Mouse (Mus musculus): Measurements from ENCODE around the gene Tnnc1.

Tnnc1 gene

DNA sequence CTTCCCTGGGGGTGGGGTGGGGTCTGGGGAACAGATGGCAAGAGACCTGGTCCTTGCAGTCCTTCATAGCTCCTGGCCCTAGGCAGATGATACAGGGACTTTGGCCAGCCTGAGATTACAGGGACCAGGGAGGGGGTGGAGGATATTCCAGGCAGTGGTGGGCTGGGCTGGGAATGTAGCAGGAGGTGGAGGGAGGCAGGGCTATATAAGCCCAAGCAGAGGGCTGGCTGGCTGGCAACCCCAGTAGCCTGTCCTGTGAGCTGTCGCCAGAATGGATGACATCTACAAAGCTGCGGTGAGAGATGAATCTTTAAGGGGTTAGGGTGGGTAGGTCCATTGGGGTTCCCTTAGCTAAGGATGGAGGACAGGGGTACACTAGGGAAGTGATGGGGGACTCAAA is at the start of gene Tnnc1:
TSS of gene Tnnc1 (plus strand) at position 229 of the 400 bp plus-strand sequence.
- no peak for DNase-seq (ENCODE audit: low spot score in 2 of 2)

DNA sequence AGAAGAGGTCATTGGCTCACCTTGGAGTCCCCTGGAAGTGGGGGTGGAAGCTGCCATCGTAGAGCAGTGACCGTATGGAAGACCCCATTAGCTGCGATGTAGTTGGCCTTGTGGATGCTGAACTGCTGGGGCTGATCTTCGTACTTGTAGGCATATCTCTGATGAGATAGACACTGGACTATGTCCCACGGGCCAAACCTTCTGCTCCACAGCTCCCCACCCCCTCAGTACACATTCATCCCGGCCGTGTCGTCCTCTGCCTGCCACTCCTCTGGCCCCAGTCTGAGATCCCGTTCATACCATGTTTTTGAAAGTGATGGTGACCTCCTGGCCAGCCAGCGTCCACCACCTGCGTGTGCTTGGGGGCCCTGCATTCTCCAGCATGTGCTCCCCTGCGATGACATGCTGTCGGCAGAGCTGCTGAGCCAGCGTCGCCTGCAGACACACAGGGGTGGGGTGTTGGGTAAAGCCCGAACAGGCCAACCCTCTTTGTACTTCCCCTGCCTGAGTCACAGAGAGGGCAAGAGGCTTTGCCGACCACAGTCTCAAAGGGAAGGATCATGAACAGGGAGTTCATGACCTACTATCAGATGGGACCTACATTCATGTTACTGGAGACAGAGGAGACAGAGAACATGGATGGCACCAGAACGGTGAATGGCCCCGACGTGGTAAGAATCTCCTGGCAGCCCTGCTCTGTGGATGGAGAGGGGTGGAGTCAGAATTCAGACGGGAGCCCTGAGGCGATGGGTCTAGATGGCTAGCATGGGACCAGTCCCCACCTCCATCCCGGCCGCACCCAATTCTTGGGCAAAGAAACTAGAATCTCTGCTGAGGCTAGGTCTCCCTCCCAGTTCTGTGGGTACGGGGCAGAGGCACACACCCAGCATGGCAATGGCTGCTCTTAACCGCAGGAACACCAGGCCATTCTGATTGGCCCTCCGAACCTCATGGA is 47.6 kb upstream of the Tnnc1 start:
- no peak for DNase-seq (ENCODE audit: low spot score in 2 of 2)

DNA sequence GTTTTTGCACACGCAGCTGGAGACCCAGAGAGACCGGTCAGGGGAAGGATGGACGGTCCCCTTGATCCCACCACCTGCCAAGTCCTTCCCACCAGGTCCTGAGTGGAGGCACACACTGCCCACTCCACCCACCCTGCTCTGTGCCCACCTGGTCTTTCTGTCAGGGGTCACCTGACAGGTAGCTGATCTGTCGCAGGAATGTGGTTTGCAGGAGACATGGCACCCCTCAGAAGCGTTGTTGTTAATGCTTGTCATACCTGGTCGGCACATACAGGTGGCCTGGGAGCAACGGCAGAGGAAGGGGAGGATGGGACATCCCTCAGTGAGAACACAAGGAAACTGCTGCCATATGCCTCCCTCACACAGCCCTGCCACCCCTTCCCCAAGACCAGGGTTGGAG is 46.9 kb upstream of the Tnnc1 start:
- DNase-seq (ENCODE audit: low spot score in 2 of 2): no peak

DNA sequence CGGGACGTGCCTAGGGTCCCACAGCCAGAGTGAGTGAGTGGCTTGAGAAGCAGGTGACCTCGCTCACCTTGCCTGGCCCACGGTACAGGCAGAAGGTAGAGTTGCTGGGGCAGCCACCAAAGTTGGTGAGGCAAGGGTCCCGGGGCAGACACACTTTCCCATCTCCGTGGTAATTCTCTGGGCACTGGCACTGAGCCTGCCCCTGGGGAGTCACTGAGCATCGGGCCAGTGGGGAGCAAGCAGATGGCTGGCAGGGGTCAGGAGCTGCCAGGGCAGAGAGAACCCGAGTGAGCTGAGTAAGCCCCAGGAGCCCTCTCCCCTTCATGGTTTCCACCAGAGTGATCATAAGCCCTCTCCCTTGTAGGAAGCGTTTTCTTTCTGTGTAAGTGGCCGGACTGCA is 46.5 kb upstream of the Tnnc1 start:
- DNase-seq (ENCODE audit: low spot score in 2 of 2): no peak

DNA sequence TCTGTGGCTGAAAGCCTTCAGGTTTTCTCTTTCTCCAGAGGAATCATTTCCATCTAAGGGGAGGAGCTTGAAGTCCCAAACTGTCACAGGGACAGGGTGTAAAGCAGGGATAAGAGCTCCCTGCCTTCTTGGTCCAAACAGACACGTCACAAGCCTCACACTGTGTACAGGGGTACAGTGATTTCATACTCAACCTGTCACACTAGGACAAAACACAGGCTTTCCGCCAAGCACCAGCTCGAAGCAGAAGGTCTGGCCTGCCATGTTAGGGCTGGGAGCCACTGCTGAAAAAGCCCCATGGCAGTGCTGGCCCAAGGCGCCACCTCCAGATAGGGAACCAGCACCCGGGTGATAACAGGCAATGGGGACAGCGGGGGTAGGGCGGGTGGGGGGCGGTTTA is 44.0 kb upstream of the Tnnc1 start:
- no peak for DNase-seq (ENCODE audit: low spot score in 2 of 2)

DNA sequence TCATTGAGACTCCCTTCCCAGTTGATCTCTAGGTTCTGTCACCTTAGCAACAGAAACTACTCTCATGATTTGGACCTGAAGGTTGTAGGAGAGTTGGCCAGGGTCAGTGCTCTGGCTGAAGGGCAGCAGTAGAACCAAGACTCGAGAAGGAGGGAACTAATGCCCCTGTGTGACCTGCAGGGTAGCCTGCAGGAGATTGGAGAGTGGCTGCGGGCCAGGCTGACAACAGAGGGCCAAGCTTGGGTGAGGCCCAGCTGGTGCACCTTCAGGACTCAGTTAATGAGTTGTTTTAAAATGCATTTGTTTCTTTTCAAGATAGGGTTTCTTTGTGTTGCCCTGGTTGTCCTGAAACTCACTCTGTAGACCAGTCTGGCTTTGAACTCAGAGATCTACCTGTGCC is 43.1 kb upstream of the Tnnc1 start:
- DNase-seq (ENCODE audit: low spot score in 2 of 2): no peak

DNA sequence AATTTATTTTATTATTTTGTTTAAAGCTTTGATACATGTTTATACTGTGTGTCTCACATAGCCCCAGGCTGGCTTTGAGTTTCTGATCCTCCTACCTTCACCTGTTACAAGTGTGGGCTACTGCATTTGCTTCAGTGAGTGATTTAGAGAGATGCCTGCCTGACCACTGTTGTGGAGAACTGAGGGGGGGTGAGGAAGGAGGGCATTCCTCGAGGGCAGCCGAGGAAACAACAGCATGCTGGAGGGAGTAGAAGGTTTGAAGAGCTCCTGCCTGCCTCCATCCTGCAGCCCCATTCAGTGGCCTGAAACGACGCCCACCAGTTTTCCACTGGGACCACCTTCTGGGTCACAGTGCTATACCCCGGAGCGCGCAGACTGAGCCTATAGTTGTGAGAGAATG is 42.7 kb upstream of the Tnnc1 start:
- DNase-seq (ENCODE audit: low spot score in 2 of 2): no peak

DNA sequence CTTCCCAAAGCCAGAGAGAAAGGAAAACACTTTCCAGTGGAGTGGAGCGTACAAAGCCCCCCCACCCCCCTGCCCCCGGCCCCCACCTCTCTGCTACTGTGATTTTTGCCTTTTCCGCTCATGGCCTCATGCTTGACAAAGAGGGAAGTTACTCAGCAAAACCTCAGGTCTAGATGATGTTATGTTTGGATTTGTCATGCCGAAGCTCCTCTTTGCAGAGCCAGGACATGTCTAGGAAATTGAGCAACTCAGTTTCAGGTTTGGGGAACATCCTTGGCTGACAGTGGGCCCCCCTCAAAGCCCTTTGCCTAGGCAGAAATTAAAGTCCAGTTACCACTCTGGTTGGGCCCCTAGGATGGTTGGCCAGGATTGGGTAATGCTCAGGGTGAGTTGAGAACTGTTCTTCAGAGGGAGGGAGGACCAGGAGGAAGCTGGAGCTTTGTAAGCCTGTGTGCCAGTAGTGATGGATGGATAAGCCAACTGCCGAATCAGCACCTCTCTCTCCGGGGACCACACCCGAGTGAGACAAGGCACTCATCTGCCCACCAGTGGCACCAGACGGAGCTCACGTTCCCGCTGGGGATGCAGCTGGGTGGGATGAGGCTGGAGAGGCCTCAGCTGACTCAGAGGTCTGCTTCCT is 42.0 kb upstream of the Tnnc1 start:
- no peak for DNase-seq (ENCODE audit: low spot score in 2 of 2)

DNA sequence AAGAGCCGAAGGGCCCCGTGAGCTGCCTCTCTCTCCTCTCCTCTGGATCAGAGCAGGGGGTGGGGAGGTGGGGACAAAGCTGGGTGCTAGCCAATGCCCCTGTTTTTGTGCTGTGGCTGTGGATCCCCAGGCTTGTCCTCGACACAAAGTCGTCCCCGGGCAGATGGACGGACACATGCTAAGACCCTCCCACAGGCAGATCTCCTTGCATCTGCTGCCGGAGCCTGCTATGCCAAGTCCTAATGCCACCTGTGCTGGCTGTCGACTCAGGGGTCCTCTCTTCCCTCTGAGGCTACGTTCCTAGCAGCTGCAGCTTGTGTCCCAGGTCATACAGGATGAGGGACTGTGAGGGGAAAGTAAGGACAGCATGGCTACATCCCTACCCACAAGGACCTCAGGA is 41.3 kb upstream of the Tnnc1 start:
- no peak for DNase-seq (ENCODE audit: low spot score in 2 of 2)

DNA sequence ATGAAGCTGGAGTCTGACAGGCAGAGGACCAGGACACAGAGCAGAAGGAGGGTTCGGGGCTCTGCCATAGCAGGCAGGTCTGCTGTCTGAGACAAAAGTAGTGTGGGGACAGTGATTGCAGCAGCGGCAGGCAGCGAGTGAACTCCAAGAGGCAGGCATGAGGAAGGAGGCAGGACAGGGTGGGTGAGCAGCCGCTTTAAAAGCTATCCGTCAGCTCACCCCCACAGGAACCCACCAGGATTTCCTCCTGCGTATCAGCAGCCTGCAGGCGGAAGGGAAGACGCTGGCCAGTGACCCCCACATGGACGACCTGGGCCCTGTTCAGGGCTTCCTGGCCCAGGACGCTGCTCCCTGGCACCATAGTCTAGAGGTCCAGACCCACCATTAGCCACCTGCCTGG is 39.7 kb upstream of the Tnnc1 start, which contains the start of gene Stab1:
TSS of gene Stab1 (minus strand) at position 217 of the 400 bp plus-strand sequence.
- DNase-seq (ENCODE audit: low spot score in 2 of 2): no peak

DNA sequence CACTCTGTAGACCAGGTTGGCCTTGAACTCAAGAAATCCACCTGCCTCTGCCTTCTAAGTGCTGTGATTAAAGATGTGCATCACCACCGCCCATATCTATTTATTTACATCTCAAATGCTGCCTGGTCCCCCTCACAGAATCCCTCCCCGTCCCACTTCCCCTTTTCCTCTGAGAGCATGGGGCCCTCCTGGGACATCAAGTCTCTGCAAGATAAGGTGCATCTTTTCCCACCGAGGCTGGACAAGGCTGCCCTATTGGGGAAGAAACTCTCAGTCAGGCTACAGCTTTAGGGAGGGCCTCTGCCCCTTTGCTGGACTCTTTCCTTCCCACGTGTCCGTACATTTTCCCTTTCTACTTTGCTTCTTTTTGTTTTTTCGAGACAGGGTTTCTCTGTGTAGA is 38.6 kb upstream of the Tnnc1 start:
- DNase-seq (ENCODE audit: low spot score in 2 of 2): no peak

DNA sequence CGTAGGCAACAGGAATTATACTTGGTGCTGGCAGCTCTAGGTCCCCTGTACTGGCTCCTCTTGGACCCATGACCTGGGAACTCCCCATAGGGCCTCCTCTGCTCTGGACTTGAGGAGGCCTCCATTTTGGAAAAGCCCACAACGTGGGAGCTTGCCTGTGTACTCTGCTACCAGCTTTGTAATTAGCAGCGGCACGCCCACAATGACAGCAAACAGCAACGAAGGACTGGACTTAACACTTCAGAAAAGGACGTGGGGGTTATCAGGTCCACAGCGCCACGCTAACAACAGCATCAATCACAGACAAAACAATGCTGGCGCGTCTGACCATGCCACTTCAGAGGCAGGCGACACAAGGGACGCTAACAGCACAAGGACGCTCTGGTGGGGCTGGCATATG is 37.1 kb upstream of the Tnnc1 start:
- no peak for DNase-seq (ENCODE audit: low spot score in 2 of 2)

DNA sequence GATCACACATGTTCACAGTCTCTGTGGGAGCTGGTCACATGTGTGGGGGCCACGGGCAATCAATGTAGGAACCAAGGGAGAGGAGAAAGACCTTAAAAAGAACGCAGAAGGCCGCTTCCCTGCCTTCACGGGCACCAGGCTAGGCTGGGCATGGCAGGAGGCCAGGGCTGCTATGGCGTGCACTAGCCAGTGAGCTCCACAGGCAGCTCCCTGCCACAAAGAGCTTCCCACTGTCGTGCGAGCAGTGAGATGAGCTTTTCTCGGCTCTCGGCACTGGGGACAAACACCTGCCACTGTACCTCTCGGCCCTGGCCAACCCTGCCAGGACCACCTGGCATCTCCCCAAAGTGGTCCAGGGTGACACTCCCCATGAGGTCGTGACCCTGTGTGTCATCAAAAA is 36.7 kb upstream of the Tnnc1 start:
- no peak for DNase-seq (ENCODE audit: low spot score in 2 of 2)

DNA sequence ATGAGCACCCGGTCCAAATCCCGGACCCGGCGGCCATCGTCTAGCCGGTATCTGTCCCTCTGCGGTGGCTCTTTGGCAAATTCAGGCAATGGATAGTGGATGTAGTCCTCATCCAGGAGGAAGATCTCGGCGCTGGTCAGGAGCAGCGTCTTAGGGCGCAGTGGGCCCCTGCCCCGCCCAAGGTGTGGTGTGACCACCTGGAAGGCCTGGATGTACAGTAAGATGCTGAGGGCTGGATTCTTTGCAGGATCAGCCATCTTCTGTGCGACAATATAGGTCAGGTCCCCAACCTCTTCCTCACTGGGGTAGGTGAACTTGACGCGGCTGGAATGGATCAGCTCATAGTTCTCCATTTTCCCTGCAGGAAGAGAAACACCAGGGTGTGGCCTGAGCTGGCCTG is 36.3 kb upstream of the Tnnc1 start:
- DNase-seq (ENCODE audit: low spot score in 2 of 2): no peak

DNA sequence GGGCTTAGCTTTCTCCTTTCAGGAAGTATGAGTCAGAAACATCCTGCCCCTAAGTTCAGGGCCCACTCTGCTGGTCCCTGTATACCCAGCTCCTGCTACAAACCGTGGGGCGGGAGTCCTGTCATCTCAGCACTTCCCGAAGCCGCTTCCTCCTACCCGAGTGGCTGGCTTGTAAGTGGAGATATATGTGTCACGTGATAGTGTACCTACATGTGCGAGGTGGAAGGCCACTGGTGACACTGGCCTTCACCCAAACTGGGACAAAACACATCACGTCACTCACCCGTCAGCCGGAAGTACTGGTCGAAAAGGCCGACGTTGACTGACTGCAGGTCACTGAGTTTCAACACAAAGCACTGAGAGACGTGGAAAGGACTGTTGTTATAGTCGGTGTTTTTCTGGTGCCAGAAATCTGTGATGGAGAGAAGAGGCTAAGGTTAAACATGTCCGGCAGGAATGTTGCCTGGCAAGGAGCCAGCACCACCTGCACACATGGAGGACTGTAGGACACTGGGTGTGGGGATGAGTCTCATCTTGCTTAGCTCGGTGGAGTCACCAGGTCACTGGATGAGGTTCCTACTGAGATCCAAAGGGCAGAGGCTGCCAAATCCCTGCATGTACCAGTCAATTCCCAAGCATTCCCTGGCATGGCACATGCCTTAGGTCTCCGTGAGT is 35.2 kb upstream of the Tnnc1 start:
- DNase-seq (ENCODE audit: low spot score in 2 of 2): no peak

DNA sequence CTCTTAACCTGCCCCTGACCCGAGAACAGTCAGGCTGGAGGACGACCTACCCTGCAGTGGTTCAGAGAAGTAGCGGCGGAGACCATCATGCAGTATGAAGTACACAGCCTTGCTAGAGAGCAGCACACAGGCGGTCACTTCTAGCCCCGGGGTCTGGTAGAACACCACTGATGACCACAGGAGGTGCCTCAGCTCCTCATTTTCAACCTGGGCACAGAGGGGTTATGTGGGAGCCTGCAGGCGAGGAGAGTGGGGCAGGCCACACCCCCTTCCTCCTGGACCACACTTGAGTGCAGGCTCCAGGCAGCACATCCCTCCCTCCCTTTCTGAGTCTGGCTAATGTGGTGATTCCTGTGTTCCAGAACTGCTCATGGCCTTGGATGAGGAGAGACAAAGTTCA is 34.6 kb upstream of the Tnnc1 start:
- DNase-seq (ENCODE audit: low spot score in 2 of 2): no peak

DNA sequence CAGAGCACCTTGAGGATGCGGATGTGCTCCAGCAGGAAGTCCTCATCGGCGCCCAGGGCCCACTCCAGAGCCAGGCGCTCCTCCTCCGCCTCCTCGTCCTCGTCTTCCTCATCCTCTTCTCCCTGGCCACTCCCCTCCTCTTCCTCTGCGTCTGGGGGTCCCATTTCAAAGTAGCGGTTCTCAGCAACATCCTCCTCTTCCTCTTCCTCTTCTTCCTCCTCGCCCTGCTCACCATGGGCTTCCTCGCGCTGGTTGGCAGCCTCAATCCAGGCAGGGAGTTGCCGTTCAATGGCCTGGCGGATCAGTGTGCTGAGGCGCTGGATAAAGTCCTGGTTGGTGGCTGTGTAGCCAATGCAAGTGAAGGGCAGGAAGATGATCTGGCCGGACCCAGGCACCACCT is 30.8 kb upstream of the Tnnc1 start:
- no peak for DNase-seq (ENCODE audit: low spot score in 2 of 2)

DNA sequence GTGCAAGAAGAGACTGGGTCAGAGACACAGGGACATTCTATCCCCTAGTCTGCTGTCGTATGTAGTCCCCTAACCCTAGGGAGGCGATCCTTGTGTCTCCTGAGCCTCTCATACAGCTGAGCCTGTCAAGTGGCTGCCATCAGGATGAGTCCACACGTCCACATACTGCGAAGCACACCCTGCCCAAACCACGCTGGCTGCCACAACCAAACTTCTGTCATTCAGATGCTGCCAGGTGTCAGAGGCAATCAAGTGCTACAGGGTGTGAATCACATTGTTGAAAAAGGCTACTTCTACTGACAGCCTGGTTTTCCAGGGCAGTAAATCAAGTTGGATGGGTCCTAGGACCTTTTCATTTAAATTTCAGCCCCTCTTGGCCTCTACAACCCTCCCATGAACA is 30.4 kb upstream of the Tnnc1 start:
- no peak for DNase-seq (ENCODE audit: low spot score in 2 of 2)

DNA sequence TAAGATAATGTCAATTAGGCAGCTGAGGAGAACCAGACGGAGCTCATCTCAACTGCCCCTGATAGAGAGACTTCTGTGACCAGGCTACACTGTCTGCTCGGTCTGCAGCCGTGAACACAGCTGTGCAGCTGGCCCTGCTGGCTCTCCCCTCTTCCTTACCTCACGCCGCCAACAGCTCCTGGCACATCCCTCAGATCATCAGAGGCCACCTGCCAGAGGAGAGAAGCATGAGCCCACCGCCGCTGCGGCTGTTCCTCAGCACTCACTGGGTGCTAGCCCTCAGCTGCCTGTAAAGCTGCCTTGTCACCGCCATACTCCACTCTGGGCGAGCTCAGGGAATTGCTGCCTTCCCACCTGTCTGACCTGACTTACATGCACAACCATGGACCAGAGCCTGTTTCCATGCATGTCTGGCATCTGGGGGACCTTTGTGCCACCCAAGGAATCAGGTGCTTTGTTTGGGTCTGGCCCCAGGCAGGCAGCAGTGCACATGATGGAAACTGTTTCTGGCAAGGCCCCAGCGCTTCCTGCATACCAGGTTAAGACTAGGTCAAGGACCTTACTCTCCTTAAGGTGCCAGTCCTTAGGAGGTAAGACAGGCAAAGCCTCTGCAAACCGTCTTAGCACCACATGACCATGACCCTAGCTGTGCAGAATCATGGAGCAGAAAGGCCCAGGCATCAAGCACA is 28.3 kb upstream of the Tnnc1 start:
- no peak for DNase-seq (ENCODE audit: low spot score in 2 of 2)

DNA sequence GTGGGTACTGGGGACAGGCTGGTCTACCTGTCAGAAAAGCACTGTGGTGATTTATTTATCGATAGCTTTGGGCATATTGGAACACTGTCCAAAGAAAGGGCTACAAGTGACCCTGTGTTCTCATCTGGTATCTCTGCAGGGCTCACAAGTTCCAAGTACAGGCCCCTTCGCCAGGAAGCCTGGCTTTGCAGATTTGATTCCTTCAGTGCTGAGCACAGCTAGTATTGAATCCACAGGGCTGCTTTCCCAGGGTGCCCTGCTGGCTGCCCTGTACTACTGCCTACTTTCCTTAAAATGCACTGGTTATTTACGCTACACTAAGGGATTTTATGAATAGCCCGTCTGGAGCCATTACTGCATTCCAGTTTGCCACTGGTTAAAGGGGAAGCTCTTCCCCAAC is 26.6 kb upstream of the Tnnc1 start:
- no peak for DNase-seq (ENCODE audit: low spot score in 2 of 2)

DNA sequence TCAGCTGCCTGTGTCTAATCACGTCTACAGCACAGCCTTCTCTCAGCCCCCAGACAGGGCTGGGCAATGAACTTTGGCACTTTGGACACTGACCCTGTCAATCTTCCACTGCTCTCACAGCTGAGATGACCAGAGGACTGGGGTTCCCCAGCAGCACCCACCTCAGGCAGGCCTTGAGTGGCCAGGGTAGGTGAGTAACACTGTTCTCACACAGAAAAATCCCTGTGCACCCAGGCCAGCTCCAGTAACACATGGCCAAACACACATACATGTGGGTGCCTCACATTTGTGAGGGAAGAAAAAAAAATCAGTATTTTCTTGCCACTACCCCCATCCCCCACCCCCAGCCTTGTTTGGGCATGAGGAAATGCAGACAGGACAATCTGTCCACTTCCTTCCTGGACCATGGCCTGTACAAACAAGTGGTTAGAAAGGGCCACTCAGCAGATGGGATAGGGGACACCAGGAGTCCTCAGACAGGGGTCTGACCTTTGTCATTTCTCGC is 25.3 kb upstream of the Tnnc1 start:
- DNase-seq (ENCODE audit: low spot score in 2 of 2): no peak

DNA sequence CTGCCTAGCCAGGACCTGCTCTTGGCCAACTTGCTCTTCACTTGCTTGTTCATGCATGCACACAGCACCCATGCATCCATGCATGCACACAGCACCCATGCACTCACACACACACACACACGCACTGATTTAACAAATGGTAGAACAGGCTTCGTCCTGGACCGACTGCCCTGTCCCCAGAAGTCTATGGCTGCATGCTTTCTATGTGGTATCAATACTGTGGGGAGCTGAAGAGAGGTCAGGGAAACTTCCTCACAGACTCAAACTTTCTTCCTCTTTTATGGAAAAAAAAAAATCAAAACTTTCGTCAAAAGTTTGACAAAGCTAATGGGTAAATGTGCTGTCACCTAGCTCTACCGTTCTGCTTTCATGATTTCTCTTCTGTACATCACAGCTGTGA is 24.6 kb upstream of the Tnnc1 start:
- no peak for DNase-seq (ENCODE audit: low spot score in 2 of 2)

All from frontal cortex, postnatal 10 days (tissue).